Mouse (Mus musculus) 3T3-L1 (cell line): Measurements from ENCODE around the gene Tnp2.

Experiments
- DNase-seq: peaks from one replicate; pipeline ENCODE4 v3.0.0-alpha.2; 2015; ENCODE audit warnings: low read depth, low spot score

The Tnp2 gene

DNA sequence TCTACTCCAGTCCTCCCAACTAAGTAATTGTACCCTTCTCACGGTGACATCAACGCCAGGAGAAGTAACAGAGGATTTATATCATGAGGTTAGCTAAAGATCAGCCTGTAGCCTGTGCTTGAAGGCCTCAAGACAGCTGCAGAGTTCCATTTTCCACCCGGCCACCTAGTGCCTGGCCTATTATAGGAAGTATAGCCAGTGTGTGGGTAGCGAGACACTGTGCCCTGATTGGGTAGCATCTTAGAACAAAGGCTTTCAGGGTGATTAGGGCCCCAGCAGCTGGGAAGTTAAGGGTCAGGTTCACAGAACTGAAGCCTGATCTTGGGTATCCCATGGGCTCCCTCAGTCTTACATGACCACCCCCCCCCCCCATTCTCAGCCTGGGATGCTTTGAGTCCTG lies 406 bp upstream of the Tnp2 start:
- no peak for DNase-seq

DNA sequence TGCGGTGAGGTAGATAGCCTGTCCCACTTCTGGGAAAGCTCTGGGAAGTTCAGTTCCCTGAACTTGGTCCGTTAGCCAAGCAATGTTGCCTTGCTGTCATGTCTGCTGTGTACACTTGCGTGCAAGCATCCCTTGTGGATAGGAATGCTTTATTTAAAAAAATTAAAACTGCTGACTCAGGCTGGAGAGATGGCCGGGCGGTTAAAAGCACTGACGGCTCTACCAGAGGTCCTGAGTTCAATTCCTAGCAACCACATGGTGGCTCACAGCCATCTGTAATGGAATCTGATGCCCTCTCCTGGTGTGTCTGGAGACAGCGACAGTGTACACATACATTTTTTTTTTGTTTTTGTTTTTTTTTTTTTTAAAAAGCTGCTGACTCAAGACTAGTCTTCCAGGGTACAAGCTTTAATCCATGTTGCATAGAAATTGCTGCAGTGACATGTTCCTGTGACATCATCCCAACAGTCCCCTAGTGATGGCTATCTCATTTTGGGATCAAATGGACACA lies 857 bp downstream of the Tnp2 start:
- DNase-seq, result peak; percentile 54

DNA sequence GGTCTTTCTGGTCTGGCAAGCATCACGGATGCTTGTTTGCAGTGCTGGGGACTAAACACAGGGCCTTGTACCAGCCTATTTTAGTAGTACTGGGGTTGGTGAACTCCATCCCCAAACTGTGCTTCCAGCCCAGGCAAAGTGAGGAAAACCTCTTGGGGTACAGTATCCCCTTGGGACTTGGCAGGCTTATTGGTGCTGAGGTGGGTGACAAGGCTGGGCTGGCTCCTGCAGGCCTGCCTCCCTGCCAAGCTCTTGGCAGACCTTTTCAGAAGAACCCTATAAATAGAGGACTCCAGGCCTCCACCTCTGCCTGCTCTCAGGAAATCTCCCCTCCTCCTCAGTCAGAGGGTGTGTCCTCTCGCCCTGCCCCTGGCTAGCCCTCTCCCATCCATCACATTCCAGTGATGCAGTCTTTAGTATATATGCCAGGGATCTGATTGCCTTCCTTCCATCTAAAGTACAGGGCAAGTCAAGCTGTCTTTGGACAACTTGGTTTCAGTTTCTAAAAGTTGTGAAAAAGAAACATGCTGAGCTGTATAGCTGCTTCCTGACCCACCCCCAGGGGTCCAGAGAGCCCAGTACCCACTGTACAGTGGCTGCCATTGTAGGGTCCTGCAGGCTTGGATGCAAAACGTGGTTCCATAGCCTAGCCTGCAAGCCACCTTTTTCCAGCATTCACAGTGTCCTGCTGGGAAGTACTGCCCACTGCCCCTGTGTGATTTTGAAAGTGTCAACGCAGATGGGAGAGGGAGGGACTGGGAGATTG lies 1.5 kb downstream of the Tnp2 start:
- DNase-seq, result peak; percentile 85

DNA sequence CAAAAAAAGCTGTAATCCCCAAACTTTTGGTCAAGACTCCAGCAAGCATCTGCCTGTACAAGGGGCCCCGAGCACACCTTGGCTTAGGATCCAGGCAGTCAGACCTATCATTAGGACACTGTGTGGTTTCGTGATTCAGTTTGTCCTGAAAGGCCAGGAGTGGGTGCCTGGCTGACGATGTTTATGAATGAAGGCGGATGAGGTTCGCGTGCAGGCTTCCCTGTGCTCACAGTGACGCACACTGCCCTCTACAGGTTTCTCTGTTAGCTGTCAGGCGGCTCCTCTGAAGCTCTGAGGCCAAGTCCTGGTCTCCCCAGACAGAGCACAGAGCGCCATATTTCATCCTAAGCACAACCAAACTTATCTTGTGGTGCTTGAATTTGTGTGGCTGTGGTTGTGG lies 2.2 kb downstream of the Tnp2 start:
- DNase-seq, result peak; percentile 99

DNA sequence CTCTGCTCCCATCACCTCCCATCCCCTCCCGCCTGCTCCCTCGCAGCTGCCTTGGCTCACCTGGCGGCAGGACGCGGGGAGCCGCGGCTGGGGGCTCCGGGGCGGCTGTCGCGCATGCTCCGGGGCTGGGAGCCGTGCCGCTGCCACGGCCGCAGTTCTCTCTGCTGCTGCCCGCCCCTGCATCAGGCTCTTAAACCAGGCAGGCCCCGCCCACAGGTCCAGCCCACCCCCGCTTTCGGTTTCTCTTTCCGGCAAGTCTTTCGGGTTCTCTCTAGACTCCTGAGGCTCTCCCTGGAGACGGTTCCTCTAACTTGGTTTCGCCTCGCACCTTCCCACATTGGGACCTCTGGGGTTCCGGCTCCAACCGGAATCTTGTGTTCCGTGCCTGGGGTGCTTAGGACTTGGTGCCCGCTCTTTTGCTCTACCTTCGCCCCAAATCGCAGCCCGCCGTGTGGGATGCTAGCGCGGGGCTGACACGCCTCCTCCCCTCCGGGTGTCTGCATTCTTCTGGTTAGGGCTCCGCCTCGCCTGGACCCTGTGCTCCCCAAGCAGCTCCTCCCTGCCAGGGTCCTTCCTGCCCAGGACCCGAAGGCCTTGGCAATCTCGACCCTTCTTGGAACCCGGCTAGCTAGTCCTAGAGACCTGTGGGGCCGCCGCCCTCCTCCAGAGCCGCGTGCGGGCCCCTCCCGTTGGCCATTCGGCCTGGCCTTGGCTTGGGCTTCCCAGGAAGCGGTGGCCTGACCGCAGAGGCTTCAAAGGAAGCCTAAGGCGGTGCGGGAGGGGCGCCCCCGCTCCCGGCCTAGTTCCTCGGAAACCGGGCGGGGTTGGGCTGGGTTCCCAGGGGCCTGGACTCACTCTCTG lies 2.9 kb downstream of the Tnp2 start, which contains the start of gene Socs1:
TSS of gene Socs1 (minus strand) at position 166 of the 861 bp plus-strand sequence.
- peak; percentile 99 for DNase-seq

DNA sequence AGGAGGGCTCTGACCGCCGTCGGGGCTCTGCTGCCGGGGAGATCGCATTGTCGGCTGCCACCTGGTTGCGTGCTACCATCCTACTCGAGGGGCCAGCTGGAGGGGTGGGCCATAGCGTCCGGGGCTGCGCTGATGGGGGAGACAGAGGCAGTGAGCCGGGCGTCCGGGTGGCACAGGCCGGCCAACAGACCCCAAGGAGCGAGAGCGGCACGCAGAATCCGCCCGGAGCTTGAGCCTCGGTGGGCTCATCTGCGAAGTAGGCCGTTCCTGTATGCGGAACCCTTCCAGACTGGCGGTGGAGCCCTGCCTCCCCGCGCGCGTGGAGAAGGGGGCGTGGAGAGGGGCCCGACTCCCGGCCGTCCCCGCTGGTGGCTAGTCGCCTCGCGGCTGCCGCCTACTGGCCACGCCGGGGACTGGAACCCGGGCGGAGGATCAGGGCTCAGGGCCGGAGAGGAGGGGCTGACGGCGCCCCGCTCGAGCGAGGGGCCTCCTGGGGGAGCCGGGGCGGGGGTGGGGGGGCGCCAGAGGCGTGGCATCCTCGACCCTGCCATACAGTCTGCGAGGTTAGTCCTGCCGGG lies 3.6 kb downstream of the Tnp2 start:
- peak; percentile 93 for DNase-seq

DNA sequence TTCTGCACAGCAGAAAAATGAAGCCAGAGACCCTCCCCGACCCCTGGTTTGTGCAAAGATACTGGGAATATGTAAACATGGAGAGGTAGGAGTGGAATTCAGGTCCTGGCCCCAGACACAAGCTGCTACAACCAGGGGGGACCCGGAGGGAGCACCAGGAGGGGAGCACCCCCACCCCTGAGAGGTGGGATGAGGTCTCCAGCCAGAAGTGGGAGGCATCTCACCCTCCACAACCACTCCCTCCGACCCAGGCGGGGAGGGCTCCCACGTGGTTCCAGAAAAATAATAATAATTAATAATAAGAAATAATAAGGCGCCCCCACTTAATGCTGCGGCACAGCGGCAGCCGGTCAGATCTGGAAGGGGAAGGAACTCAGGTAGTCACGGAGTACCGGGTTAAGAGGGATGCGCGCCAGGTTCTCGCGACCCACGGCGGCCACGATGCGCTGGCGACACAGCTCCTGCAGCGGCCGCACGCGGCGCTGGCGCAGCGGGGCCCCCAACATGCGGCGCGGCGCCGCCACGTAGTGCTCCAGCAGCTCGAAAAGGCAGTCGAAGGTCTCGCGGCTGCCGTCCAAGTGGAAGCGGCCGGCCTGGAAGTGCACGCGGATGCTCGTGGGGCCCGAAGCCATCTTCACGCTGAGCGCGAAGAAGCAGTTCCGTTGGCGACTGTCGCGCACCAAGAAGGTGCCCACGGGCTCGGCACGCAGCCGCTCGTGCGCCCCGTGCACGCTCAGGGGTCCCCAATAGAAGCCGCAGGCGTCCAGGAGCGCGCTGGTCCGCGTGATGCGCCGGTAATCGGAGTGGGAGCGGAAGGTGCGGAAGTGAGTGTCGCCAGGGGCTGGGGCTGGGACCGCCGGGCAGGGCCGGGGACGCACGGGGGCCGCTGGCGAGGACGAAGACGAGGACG lies 4.3 kb downstream of the Tnp2 start:
- DNase-seq, result peak; percentile 54

DNA sequence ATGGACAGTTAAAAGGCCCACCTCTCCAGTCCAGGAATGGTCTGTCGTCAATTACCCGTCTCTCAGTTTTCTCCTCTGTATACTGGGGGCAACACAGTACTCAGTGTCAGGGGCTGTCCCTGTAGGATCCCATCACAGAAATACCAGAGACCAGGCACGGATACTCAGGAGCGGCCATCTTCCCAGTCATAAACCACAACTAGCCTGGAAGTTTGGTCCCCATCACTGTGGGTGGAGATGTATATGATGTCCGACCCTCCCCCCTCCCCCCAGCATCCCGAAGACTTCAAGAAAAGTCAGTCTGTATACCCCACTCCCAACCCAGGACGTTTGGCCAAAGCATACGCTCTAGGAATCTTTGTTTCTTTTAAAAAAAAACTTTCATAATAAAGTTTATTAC lies 5.0 kb downstream of the Tnp2 start:
- peak; percentile 58 for DNase-seq

DNA sequence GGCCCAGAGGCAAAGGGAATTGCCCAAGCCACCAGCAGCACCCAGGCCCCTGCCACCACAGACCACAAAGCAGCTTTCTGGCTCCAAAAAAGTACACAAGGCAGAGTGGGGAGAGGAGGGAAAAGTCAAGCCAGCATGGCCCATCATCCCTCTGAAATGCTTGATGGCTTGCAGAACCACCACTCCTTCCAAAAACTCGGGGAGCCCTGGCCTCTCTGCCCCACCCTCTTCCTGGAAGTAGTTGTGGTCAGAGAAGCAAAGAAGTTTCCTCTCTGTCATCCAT lies 5.4 kb downstream of the Tnp2 start:
- DNase-seq, result peak; percentile 64

DNA sequence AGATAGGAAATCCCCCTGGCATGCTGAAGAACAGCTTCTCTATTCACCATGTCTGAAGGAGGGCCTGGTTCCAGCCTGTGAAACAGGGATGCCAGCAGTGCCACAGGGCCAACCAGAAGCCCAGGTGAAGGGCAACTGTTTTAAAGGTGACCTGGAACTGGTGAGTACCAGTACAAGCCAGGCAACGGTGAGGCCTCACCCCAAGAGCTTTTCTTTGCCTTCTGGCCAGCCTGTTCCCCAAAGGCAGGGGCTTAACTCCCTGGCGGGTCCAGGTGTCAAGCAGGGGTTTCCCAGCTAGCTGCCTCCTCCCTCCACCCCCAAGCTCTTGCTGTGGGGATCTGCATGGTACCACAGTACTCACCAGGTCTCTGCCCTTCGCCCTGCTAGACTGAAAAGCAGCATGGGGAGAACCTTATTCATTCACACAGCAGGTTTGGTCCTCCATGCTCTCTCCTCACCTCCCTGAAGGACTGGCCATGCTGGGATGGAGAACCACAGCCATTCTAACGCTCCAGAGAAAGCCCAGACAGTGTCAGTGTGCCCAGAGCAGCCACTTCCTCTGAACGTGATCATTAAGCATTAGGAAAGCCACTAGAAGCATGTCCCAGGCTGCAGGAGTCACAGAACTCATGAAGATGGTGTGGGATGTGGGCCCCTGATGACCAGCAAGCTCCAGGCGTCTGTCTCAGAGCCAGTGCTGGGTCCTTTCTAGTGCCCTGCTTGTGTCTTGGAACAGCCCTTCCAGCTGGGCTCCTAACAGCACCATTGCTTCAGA lies 5.9 kb downstream of the Tnp2 start:
- DNase-seq, result no peak

DNA sequence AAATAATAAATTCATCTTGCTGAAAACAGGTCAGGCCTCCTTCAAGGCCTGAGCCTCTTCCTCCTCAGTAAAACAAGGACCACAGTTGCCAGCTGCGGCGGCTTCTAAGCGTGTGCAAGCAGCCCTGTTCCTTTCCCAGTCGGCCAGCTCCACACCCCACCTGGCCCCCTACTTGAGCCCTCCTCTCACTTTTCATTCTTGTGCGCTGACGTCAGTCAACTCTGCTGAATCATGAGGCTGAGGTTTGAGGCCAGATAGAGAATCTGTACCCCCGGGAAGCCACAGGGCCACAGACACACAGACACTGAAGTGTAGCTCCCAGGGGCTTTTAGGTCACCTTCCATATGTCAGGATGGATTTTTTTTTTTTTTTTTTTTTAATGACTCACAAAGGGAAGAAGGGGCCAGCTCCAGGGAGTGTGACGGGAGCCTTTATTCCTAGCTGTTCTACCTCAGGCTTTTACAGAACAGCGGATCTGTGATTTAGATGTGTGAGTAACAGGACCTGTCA lies 6.5 kb downstream of the Tnp2 start:
- peak; percentile 88 for DNase-seq

DNA sequence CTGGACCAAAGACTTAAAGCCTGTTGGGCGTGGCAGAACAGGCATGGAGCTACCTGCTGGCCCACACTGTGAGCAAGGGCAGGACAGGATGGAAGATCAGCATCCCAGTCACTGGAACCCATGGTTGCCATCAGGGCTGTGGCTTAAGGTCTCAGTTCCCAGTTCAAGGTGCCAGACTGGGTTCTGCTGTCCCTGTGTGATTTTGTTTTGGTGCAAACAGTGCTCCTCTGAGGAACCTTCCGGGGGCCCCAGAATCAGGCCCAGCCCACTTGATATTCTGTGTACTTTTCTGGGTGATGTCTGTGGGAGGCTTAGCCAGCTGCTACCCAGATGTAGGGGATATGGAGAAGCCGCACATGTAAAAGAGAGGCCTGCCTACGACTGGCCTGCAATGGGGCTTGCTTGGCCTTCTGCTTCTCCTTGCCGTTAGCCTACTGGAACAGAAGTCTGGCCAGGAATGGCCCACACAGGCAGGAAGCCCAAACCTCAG lies 7.8 kb downstream of the Tnp2 start:
- peak; percentile 16 for DNase-seq

DNA sequence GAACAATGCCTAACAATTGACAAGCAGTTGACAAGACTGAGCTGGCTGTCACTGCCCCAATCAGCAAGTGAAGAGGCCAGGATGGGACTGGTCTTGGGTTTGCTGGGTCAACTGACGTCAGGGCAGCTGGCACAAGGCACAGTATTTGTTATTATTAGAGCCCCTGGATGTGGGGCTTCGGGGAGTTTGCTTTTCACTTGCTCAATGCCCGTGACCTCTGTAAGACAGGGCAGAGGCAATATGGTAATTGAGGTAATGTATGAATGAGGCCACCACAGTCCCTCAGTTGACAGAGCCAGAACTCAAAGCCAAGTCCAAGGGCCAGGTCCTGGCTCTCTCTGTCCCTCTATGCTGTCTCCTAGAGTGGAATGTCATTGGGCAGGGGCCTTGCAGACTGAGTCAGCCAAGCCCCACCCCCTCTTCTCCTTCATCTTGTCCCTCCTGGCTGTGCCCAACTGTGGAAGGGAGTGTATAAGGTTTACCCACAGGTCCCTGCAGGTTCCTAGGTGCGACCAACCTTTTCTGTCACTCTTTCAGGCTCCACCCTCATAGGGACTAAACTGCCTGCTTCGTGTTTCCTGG lies 10.8 kb downstream of the Tnp2 start:
- DNase-seq, result peak; percentile 23

DNA sequence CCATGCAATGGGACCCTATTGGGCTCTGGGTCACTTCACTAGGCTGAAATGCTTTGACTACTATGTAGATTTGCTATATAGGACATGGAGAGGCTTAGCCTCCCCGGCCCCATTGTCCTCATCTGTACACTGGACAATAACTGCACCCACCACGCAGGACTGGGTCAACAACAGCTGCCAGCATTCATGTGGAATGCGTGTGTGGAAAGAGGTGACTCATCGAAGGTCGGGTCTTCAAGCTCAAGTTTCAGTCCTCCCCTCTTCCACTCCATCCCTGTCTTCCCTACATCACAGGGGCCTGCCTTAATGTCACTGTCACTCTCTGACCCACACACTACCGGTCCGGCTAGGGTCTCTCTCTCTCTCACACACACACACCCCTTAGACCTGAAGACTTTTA lies 12.1 kb downstream of the Tnp2 start:
- DNase-seq, result peak; percentile 92

DNA sequence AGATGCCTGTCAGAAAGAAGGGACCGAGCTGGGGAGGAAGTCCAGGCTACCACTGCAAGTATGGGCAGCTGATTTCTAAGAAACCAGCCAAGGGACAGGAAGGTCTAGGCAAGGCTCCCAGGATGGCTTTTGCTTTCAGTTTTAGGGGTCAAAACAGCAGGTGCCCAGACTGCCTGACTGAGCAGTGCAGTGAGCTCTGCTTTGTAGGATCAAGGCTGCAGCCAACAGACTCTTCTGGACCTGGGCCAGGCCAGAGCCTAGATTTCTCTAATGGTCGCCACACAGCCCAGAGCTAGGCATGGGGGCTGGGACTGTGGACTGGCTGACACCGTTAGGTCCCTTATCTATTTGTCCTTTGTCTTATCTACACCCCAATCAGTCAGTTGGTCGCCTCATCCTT lies 13.7 kb downstream of the Tnp2 start:
- DNase-seq, result no peak

DNA sequence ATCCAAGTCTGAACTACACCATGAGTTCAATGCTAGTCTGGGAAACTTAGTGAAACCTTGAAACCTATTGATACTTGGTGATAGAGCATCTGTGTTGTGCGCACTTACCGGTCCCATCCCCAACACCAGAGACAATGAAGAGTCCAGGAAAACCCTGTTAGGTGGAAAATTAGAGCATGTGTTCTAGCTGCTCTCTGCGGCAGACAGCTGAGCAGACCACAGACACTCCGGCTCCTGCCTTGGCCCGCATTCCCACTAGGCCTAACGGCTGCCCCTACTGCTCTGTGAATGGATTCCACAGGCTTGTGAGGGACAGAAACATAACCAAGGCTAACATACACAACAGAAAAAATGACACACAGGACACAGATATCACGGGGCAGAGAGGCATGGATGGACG lies 14.9 kb downstream of the Tnp2 start:
- DNase-seq, result no peak

DNA sequence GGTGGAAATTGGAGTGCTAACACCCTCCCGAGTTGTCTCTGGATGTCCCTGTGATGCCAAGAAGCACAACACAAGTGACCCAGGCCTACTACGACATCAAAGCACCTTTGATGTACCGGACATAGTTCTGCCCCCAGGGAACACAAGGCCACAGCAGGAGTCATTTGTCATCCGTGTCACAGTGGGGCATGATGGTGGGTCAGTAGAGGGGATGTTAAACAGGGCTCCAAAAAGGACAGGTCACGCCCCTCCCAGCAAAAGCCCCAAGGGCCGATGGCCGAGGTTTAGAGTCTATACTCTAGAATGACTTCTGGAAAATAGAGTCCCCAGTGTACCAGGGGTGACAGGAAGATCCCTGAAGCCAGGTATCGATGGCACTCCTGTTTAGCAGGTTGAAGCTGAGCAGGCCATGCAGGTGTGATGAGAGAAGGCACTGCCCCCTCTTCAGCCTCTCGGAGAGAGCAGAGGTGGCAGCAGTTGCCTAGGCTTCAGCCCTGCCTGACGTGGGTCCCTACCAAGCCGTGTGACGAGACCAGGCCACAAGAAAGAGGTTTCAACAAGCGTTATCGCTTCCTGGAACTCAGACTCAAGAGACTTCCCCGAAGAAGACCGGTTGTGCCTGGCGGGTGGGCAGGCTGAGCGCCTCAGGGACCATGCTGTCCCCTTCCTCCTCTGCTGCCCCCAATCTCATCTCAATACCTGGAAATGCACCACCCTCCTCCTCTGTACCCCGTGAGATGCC lies 16.5 kb downstream of the Tnp2 start:
- DNase-seq, result no peak

DNA sequence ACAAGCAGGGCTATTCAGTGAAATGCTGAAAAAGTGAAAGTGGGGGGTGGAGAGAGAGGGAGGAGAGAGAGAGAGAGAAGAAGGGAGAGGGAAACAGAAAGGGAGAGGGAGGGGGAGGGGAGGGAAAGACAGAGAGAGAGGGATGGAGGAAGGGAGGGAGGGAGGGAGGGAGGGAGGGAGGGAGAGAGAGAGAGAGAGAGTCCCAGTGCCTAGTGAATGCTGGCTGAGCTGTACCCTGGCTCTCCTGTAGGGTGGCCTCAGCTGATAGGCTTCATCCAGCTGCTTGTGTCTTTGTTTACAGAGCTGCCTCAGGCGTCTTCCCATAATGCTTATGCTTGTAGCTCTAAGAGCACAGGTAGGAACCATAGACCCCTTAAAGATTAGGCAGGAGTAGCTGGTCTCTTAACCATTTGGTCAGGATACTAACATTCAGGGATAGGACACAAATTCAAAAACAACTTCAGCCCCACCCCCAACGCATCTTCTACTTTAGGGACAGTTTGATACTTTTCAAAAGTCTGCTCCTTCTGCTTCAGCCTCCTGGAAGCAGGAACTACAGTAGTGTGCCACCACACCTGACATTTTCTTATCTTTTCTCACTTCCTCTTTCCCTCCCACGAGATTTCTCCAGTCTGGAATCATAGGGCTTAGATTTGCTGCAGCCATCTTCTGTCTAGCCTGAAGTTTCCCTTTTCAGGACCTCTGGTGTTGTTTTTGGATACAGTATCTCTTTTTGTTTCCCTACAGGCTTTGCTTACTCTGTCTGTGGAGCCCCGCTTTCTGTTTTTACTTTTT lies 17.7 kb downstream of the Tnp2 start:
- peak; percentile 53 for DNase-seq
